Mouse (Mus musculus) liver, postnatal 0 days (tissue): ENCODE measurements around the gene Mmp25. TPM values are rescaled to one million over a fixed set of nuclear protein-coding genes. Genes with fewer than 3 reads are reported as not detected.
A peak's percentile ranks its signal among the peaks of the same experiment; 100 is the strongest.
"Not testable (repeated sequence)": the region's sequence is repeated elsewhere in the genome, so short reads cannot be mapped to it uniquely, and the experiment has no call there.

Experiments
- ATAC-seq: fragments of 200-750 bp; cut with Nextera tagmentation; 2 replicates; pipeline ENCODE4 v1.8.0; 2017; ENCODE audit warnings: mild to moderate bottlenecking, moderate library complexity
- DNase-seq: peaks from one replicate; pipeline ENCODE4 v3.0.0-alpha.2; 2016
- H3K27ac ChIP-seq: fragments of 300-500 bp; sonication (generic); 2 replicates; pipeline ENCODE4 v1.5.1; 2014; ENCODE audit warnings: antibody characterized with exemption, moderate library complexity, mild to moderate bottlenecking, low read depth
- H3K27me3 ChIP-seq: fragments of 300-500 bp; sonication (generic); 2 replicates; pipeline ENCODE4 v1.6.1; 2014; ENCODE audit warnings: low read length, control low read depth, mixed read lengths; ENCODE audit not compliant: insufficient read depth
- H3K36me3 ChIP-seq: fragments of 300-500 bp; sonication (generic); replicated peaks from 2 replicates; pipeline ENCODE4 v1.6.1; 2014; ENCODE audit warnings: mild to moderate bottlenecking, control low read depth, low read length, moderate library complexity, mixed read lengths; ENCODE audit not compliant: insufficient read depth
- H3K4me1 ChIP-seq: fragments of 300-500 bp; sonication (generic); 2 replicates; pipeline ENCODE4 v1.6.1; 2014; ENCODE audit warnings: antibody characterized with exemption, mild to moderate bottlenecking, control low read depth; ENCODE audit not compliant: insufficient read depth
- H3K4me2 ChIP-seq: fragments of 300-500 bp; sonication (generic); 2 replicates; pipeline ENCODE4 v1.6.1; 2014; ENCODE audit warnings: low read depth, mild to moderate bottlenecking, low read length, moderate library complexity, mixed read lengths
- H3K4me3 ChIP-seq: fragments of 300-500 bp; sonication (generic); 2 replicates; pipeline ENCODE4 v1.5.1; 2014; ENCODE audit warnings: low read depth, low read length
- H3K9ac ChIP-seq: fragments of 300-500 bp; sonication (generic); replicated peaks from 2 replicates; pipeline ENCODE4 v1.6.1; 2014; ENCODE audit warnings: mild to moderate bottlenecking, moderate library complexity
- H3K9me3 ChIP-seq: fragments of 300-500 bp; sonication (generic); 2 replicates; pipeline ENCODE4 v1.6.1; 2016; ENCODE audit warnings: mild to moderate bottlenecking, control low read depth, low read length, mixed read lengths
- CTCF ChIP-seq: sonication (generic); IDR thresholded peaks from 2 replicates; pipeline ENCODE4 v1.5.1; 2016; ENCODE audit warnings: antibody characterized with exemption, low read depth
- EP300 ChIP-seq: IDR thresholded peaks from 2 replicates; pipeline ENCODE4 v1.6.1; 2016; ENCODE audit warnings: antibody characterized with exemption, low read depth, mild to moderate bottlenecking
- WGBS: fragments of 180-500 bp; shearing (Covaris S2); extraction: QIAGEN DNeasy Blood & Tissue Kit; methylation state at CpG from one replicate; pipeline ENCODE4 v1.1.7; 2014; ENCODE audit not compliant: insufficient replicate concordance; 5-methylcytosine and 5-hydroxymethylcytosine counted together
- polyA plus RNA-seq: library from polyadenylated mRNA; unstranded; fragments of >200 nt; fragmentation: Nextera tagmentation; extraction: Ambion mirVana; gene quantifications from 2 replicates; pipeline ENCODE4 v1.2.1, GENCODE M21; 2015

Mmp25 gene
- polyA plus RNA-seq, 1 experiment from 2014 or later = 0.67 TPM

DNA sequence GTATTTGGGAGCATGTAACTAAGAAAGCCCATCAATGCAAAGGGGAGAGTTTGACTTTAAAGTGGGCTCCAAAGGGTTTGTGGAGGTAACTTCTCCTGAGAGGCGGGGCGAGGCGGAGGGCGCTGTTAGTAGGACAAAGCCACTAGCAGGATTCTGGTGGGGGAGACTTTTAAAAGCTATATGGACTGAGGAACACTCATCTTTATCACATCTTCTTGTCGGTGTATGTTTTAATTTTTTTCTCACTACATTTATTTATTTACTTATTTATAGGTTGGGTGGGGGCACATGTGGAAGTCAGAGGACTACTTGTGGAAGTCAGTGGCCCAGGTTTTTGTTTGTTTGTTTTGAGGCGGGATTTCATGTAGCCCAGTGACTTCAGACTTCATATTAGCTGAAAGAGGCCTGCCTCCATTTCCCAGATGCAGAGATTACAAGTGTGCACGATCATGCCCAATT, 45.4 kb downstream of the Mmp25 start:
- ATAC-seq (peak; percentile 6; the same call in 1 of the 2 replicates), DNase-seq (no peak)
- Histone ChIP-seq H3K4me1 (peaks cover 3% of the 10 kb centered on the region; the same call in 1 of the 2 replicates), H3K27ac (peak overlapping the region; percentile 93), H3K4me2 (peak overlapping the region; percentile 88), H3K27me3 (no peaks in the 10 kb centered on the region), H3K4me3 (peak overlapping the region; percentile 52), H3K9ac (peak overlapping the region; percentile 73), H3K36me3 (no peaks in the 10 kb centered on the region), H3K9me3 (no peaks in the 10 kb centered on the region)
- TF ChIP-seq EP300 (no peak), CTCF (no peak)
- 13% methylated on average over 7 of the region's 7 CpGs for WGBS

DNA sequence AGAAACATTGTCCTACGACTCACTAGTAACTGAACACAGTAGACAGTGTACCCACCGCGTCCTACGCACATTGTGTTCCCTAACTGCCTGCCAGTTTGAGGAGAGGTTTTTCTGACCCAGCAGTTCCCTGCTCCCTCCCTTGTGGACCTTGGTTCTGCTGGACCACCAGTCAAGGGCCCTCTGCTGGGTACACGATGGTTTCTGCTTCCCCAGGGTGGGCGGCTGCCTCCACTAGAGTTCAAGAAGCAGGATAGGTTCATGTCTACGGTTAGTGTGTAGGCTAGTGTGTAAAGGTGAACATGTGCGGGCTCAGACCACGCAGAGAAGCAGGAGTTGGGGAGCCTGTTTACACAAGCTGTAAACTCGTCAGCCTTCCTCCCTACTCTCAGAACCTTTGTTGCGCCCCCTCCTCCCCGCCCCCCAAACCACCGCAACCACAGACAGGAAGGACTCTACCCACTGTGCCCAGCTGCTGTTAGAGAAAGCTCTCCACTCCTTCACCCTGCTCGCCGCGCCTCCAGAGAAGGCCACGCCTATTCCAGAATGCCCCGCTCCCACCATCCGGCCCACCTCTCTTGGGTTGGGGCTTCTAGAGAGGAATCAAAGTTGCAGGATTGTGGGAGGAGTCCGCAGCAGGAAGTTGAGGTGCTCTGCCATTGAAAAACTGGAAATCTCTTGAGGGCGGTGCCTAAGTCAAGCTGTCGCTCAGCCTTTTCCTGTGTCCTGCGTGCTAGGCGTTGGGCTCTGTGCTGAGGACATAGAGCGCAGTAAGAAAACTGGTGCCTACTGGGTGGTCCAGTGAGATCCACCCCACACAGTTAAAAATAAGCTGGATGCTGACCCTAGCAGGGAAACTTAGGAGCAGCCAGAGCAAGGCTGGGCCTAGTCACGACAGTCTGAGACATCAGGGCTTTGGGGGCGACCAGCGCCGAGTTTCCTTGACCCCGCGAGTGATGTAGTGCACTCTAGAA, 46.2 kb downstream of the Mmp25 start, which contains the start of gene Zfp13:
TSS of gene Zfp13 (minus strand) at position 906 of the 971 bp plus-strand sequence.
- peak; percentile 87 for DNase-seq
- 1% methylated on average over 30 of the region's 31 CpGs for WGBS
- Histone ChIP-seq H3K9me3 (no peaks in the 10 kb centered on the region), H3K4me2 (peak within 1 kb of the TSS; percentile 88), H3K27ac (peak within 1 kb of the TSS; percentile 93), H3K4me3 (peak within 1 kb of the TSS; percentile 52), H3K4me1 (peaks cover 3% of the 10 kb centered on the region; the same call in 1 of the 2 replicates), H3K9ac (peak within 1 kb of the TSS; percentile 73), H3K27me3 (no peaks in the 10 kb centered on the region), H3K36me3 (no peaks in the 10 kb centered on the region)
- peak; percentile 96 for ATAC-seq
- TF ChIP-seq EP300 (peak; percentile 38; the same call in 1 of the 2 replicates), CTCF (no peak)

DNA sequence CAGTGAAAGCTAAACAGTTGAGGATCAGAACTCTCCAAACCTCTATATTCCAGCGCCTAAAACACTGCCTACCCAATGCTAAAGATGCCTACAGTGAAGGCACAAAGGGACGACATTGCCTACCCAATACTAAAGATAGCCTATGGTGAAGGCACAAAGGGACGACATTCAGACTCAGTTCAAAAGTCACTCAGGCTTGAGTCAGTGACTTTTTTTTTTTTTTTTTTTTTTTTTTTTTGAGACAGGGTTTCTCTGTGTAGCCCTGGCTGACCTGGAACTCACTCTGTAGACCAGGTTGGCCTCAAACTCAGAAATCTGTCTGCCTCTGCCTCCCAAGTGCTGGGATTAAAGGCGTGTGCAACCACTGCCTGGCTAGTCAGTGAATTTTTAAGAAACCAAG, 49.9 kb downstream of the Mmp25 start:
- not testable (repeated sequence) for ATAC-seq, H3K27me3 ChIP-seq
- 77% methylated on average over 4 of the region's 4 CpGs for WGBS

DNA sequence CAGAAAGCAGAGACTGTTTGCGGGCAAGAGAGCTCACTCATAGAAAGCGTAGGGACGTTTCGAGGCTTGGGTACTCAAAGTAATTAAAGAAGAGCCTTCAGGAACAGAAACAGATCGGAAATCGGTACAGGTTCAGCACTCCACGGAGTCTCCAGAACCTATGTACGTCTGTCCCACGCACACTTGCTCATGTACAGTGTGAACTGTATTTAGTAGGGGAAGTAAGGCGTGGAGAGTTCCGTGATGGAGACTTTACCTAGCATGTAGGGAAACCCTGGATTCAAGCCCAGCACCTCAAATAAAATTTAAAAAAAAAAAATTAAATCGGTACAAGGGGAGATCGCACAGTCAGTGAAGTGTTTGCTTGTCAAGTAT, 52.2 kb downstream of the Mmp25 start:
- no peak for DNase-seq
- H3K36me3 ChIP-seq = no peaks in the 10 kb centered on the region
- WGBS = 9% methylated on average over 13 of the region's 13 CpGs
- no peaks in the 10 kb centered on the region for H3K9me3 ChIP-seq
- H3K27ac ChIP-seq = 0 out of 2 replicates have a peak overlapping the region, but pooled peaks have one; percentile 35
- peak overlapping the region; percentile 63 for H3K4me3 ChIP-seq
- TF ChIP-seq CTCF (no peak), EP300 (no peak)
- H3K4me1 ChIP-seq = 0 out of 2 replicates have a peak, but pooled peaks cover 8% of the 10 kb centered on the region
- H3K4me2 ChIP-seq = peak overlapping the region; percentile 85
- H3K27me3 ChIP-seq = no peaks in the 10 kb centered on the region
- peak; percentile 70 for ATAC-seq
- H3K9ac ChIP-seq = peak overlapping the region; percentile 53

More for the DNA sequence above, 49.9 kb downstream of the Mmp25 start:
- H3K9ac ChIP-seq, H3K9me3 ChIP-seq, H3K4me2 ChIP-seq, H3K4me3 ChIP-seq, H3K27ac ChIP-seq, H3K36me3 ChIP-seq, DNase-seq: not testable (repeated sequence)
- H3K4me1 ChIP-seq = peaks cover 11% of the 10 kb centered on the region; the same call in 1 of the 2 replicates

DNA sequence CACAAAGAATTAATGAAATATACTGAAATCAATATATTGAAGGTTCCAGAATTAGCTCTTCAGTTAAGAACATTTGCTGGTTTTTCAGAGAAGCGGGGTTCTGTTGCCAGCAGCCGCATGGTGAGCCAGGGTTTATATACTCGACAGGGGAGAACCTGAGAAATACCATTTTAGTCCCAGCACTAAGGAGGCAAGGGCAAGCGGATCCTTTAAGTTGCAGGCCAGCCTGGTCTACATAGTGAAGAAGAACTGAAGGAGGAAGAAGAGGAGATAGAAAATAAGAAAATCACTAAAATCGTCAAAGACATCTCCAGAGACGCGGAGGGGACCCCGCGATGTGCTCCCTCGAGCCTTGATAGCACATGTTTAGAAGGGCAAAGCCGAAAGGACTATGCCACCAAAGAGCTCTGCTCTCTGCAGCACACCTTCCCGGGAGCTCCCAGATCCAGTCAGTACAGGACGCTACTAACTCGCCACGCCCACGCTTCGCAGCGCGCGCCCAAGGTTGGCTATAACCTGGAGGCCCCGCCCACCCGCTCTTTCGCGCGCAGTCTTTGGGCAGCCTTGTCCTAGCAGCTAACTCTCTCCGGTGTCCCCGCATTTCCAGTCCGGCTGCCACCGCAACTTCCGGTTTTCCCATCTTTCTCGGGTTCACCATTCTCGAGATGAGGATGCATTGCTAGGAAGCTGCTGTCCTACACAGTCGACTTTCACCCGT, 52.7 kb downstream of the Mmp25 start:
- DNase-seq (peak; percentile 97), ATAC-seq (peak; percentile 100)
- Histone ChIP-seq H3K36me3 (no peaks in the 10 kb centered on the region), H3K9me3 (no peaks in the 10 kb centered on the region), H3K27ac (0 out of 2 replicates have a peak overlapping the region, but pooled peaks have one; percentile 35), H3K4me2 (peak overlapping the region; percentile 85), H3K27me3 (no peaks in the 10 kb centered on the region), H3K4me1 (0 out of 2 replicates have a peak, but pooled peaks cover 8% of the 10 kb centered on the region), H3K9ac (peak overlapping the region; percentile 53), H3K4me3 (peak overlapping the region; percentile 63)
- WGBS = 7% methylated on average over 34 of the region's 34 CpGs
- TF ChIP-seq CTCF = no peak
- no peak for TF ChIP-seq EP300

DNA sequence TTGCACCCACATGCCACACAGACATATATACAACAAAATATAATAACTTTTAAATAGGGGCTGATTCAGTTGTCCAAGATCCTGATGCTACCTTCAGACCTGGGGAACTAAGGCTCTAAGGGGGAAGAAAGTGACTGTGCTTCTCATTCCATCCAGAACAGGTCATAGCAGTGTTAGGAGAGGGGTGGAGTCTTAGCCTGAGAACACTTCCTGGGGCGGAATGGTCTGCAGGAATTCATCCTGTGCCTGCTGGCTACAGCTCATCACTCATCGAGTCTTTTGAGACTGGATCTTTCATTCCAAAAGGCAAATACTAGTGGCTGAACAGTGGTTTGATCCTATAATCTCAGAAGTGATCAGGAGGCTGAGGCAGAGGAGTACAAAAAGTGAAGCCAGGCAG, 57.8 kb downstream of the Mmp25 start:
- no peak for TF ChIP-seq CTCF
- no peak for TF ChIP-seq EP300
- DNase-seq (no peak), ATAC-seq (no peak)
- no peak overlapping the region for H3K4me3 ChIP-seq
- H3K9me3 ChIP-seq = no peaks in the 10 kb centered on the region
- H3K27me3 ChIP-seq = no peaks in the 10 kb centered on the region
- H3K4me2 ChIP-seq = no peak overlapping the region
- peaks cover 7% of the 10 kb centered on the region; the same call in 1 of the 2 replicates for H3K4me1 ChIP-seq
- no peaks in the 10 kb centered on the region for H3K36me3 ChIP-seq
- H3K9ac ChIP-seq = no peak overlapping the region
- WGBS = 65% methylated on average over 2 of the region's 2 CpGs
- no peak overlapping the region for H3K27ac ChIP-seq
